Mouse (Mus musculus): ENCODE measurements around the gene Abi3bp.

DNA sequence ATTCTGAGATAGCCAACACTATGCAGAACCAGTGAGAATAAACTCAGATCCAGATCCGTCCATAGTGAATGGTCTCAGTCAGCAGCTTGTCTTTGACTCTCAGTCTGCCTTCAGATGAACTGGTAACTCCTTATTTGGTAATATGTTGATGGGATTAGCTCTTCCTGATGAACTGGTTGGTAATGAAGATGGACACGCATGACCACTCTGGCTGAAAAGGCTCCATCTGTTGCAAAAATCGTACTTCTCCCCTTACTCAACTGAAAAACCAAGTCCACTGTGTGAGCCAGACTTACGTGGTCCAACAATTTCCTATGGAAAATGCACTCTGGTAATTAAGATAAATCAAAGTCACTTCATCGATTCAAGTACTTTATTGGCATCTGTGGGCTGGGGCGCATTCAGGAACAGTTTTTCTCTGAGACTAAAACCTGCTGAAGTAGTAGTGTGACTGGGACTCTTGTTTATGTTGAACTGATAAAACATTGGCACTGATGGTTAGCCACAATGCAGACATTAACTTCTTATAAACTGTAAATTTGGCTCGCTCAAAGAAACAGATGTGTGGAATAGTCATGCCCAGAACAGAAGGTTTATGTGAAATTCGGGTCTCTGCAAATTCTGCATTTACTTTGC is 203.4 kb downstream of the Abi3bp start:
- TF ChIP-seq POLR2A (IDR thresholded peaks at IDR 0.05; ENCODE audit: insufficient read depth, low read depth, low read length) (no peak), EP300 (IDR thresholded peaks at IDR 0.05; ENCODE audit: insufficient read depth, low read depth, low read length) (no peak)
